Mouse (Mus musculus) CD4-positive, CD25-positive, alpha-beta regulatory T cell, adult 2 months (primary cell): ENCODE data around the gene Stk40.

ENCODE experiments used
- DNase-seq: peaks from one replicate; pipeline ENCODE4 v3.0.0-alpha.2; 2012; ENCODE audit warnings: low read depth, low spot score

Gene Stk40

GRCm38 (mm10) chr4:126120506-126120905 lies 16.7 kb downstream of the Stk40 start:
- DNase-seq, result no peak

GRCm38 (mm10) chr4:126123309-126124040 lies 19.7 kb downstream of the Stk40 start:
- no peak for DNase-seq

- no peak for DNase-seq
These were observed 26.7 kb downstream of the Stk40 start for GRCm38 (mm10) chr4:126130502-126130901.

- DNase-seq, result no peak
These were observed 27.7 kb downstream of the Stk40 start for GRCm38 (mm10) chr4:126131290-126132121.

- DNase-seq, result no peak
These were observed 29.0 kb downstream of the Stk40 start for GRCm38 (mm10) chr4:126132636-126133264.

- DNase-seq, result no peak
These were observed 30.5 kb downstream of the Stk40 start for GRCm38 (mm10) chr4:126134236-126134635.

- no peak for DNase-seq
These were observed 30.9 kb downstream of the Stk40 start for GRCm38 (mm10) chr4:126134639-126135038.

GRCm38 (mm10) chr4:126137773-126138172 lies 34.0 kb downstream of the Stk40 start:
- no peak for DNase-seq

GRCm38 (mm10) chr4:126141021-126141420 lies 37.3 kb downstream of the Stk40 start:
- DNase-seq, result no peak

GRCm38 (mm10) chr4:126145396-126145795 lies 41.6 kb downstream of the Stk40 start:
- no peak for DNase-seq

GRCm38 (mm10) chr4:126146974-126147532 lies 43.3 kb downstream of the Stk40 start:
- DNase-seq, result no peak

GRCm38 (mm10) chr4:126147533-126148160 lies 43.9 kb downstream of the Stk40 start, which contains the start of gene Eva1b:
Gene Eva1b, plus strand, starts transcription at chr4:126147744.
- no peak for DNase-seq

GRCm38 (mm10) chr4:126148161-126148961 lies 44.6 kb downstream of the Stk40 start:
- peak; percentile 83 for DNase-seq

GRCm38 (mm10) chr4:126149041-126149676 lies 45.4 kb downstream of the Stk40 start:
- DNase-seq, result no peak

GRCm38 (mm10) chr4:126149798-126150197 lies 46.0 kb downstream of the Stk40 start:
- no peak for DNase-seq

GRCm38 (mm10) chr4:126150297-126150948 lies 46.7 kb downstream of the Stk40 start:
- peak; percentile 52 for DNase-seq

- DNase-seq, result no peak
These were observed 47.2 kb downstream of the Stk40 start for GRCm38 (mm10) chr4:126150949-126151320.

GRCm38 (mm10) chr4:126151701-126152440 lies 48.1 kb downstream of the Stk40 start:
- DNase-seq, result no peak

GRCm38 (mm10) chr4:126152864-126153263 lies 49.1 kb downstream of the Stk40 start:
- DNase-seq, result no peak
